Mouse (Mus musculus) ES-Bruce4 (cell line): ENCODE measurements around the gene Cfap43. TPM values are rescaled to one million over a fixed set of nuclear protein-coding genes. Genes with fewer than 3 reads are reported as not detected.
"Not testable (repeated sequence)": the region's sequence is repeated elsewhere in the genome, so short reads cannot be mapped to it uniquely, and the experiment has no call there.

Experiments used
- H3K27ac ChIP-seq: 2 replicates; pipeline ENCODE4 v1.5.1; 2012; ENCODE audit warnings: low read length, inconsistent platforms; ENCODE audit not compliant: insufficient read depth
- H3K27me3 ChIP-seq: 2 replicates; pipeline ENCODE4 v1.6.1; 2012; ENCODE audit warnings: mild to moderate bottlenecking, low read length, inconsistent platforms; ENCODE audit not compliant: control insufficient read depth, poor library complexity, insufficient read depth, severe bottlenecking
- H3K36me3 ChIP-seq: 2 replicates; pipeline ENCODE4 v1.6.1; 2012; ENCODE audit warnings: inconsistent platforms, mild to moderate bottlenecking, low read length, moderate library complexity; ENCODE audit not compliant: control insufficient read depth, poor library complexity, insufficient read depth, severe bottlenecking
- H3K4me1 ChIP-seq: one replicate; pipeline ENCODE4 v1.8.1; 2011; ENCODE audit warnings: low read length; ENCODE audit not compliant: control insufficient read depth, insufficient read depth
- H3K4me3 ChIP-seq: 2 replicates; pipeline ENCODE4 v1.5.1; 2011; ENCODE audit warnings: low read depth, mild to moderate bottlenecking, low read length
- H3K9ac ChIP-seq: 2 replicates; pipeline ENCODE4 v1.6.1; 2012; ENCODE audit warnings: low read depth, mild to moderate bottlenecking, inconsistent platforms; ENCODE audit not compliant: poor library complexity, severe bottlenecking
- H3K9me3 ChIP-seq: replicated peaks from 2 replicates; pipeline ENCODE4 v1.6.1; 2012; ENCODE audit warnings: mild to moderate bottlenecking, low read length, inconsistent platforms; ENCODE audit not compliant: control insufficient read depth, poor library complexity, insufficient read depth, severe bottlenecking
- CTCF ChIP-seq: IDR thresholded peaks from one replicate; pipeline ENCODE4 v1.8.1; 2011; ENCODE audit warnings: low read depth, low read length
- EP300 ChIP-seq: IDR thresholded peaks from 2 replicates; pipeline ENCODE4 v1.6.1; 2011; ENCODE audit warnings: low read depth, low read length; ENCODE audit not compliant: insufficient read depth
- POLR2A ChIP-seq: IDR thresholded peaks from one replicate; pipeline ENCODE4 v1.8.1; 2011; ENCODE audit warnings: low read length; ENCODE audit not compliant: insufficient read depth
- polyA plus RNA-seq: library from polyadenylated mRNA; stranded (reverse); fragments of >200 nt; gene quantifications from 2 replicates; pipeline ENCODE4 v1.2.4, GENCODE M21; 2011; ENCODE audit warnings: low read depth; ENCODE audit not compliant: missing spikeins, insufficient read depth, insufficient read length

The Cfap43 gene
- polyA plus RNA-seq, 1 experiment, result 10.4 TPM

DNA sequence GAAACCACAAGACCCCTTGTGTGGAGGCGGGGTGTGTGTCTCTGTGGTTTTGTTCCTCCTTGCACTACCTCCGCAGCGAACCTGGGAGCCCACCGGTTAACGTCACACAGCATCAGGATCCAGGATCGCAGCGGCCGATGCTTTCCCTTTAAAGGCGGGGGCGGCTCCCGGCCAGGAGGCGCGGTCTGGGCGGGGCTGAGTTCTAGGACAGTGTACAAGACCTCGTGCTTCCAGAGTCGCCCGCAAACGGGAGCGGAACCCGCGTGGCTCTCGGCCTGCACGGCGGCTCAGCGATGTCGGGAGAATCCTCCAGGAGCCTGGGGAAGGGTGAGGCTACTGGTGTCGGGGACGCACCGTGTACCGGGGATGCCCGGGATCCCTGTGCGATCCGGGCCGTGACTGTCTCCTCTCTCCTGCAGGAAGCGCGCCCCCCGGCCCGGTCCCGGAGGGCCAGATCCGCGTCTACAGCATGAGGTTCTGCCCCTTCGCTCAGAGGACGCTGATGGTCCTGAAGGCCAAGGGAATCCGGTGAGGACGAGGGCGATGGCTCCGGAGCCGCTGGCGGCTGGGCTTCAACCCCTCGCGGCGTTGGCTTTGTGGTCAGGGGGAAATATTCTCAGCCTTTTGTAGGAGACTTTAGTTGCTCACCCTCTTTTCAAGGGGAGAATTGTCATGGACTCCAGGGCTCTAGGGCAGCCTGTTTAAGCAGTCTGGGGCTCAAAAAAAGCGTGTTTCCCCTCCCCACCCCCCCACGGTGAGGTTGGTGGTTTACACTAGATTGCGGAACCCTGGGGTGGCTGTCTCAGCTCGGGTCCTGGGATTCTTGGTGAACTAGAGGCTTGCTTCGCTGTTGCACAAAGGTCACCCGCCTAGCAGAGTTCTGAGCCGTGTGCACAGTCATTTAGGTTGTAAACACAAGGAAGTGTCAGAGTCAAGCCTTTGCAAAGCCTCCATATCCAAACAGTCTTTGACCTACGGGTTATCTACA is 64.0 kb downstream of the Cfap43 start, which contains the start of gene Gsto1:
Gene Gsto1 (plus strand): TSS at position 175 of the 988 bp plus-strand sequence.
- Histone ChIP-seq H3K4me1 (no peaks in the 10 kb centered on the region), H3K36me3 (peaks cover 6% of the 10 kb centered on the region; the same call in 1 of the 2 replicates), H3K9me3 (no peaks in the 10 kb centered on the region), H3K27me3 (no peaks in the 10 kb centered on the region), H3K27ac (no peak within 1 kb of the TSS), H3K4me3 (peak within 1 kb of the TSS; percentile 76), H3K9ac (peak within 1 kb of the TSS; percentile 70)
- TF ChIP-seq CTCF (no peak), EP300 (no peak), POLR2A (peak; percentile 49)

- H3K4me1 ChIP-seq, result no peaks in the 10 kb centered on the region
- TF ChIP-seq CTCF (no peak), EP300 (no peak), POLR2A (no peak)
- H3K4me3 ChIP-seq, result peak overlapping the region; percentile 76
- H3K36me3 ChIP-seq, result peaks cover 5% of the 10 kb centered on the region; the same call in 1 of the 2 replicates
- no peaks in the 10 kb centered on the region for H3K9me3 ChIP-seq
- H3K9ac ChIP-seq, result no peak overlapping the region
- no peak overlapping the region for H3K27ac ChIP-seq
- H3K27me3 ChIP-seq, result no peaks in the 10 kb centered on the region
These were observed 64.9 kb downstream of the Cfap43 start for GRCm38 (mm10) chr19:47853951-47854795.

DNA sequence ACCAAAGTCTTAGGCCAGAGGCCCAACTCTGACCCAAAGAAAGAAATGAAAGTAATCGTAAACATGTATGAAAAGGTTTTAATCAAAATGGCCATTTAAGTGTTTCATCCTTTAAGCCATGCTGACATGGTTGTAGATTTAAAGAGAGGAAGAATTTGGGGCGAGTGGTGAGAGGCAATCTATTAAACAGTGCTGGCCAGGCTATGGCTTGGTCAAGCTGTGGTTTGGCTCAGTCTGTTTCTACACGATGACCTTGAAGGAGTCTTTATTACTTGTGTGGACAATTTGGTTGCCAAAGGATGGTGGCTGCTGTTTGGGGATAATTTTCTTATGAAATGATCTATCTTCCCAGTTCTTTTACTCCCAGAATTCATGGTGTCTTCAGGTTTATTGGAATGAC is 66.0 kb downstream of the Cfap43 start:
- H3K27me3 ChIP-seq, result no peaks in the 10 kb centered on the region
- no peak overlapping the region for H3K9ac ChIP-seq
- no peaks in the 10 kb centered on the region for H3K9me3 ChIP-seq
- peaks cover 4% of the 10 kb centered on the region; the same call in 1 of the 2 replicates for H3K36me3 ChIP-seq
- no peak overlapping the region for H3K27ac ChIP-seq
- H3K4me1 ChIP-seq, result no peaks in the 10 kb centered on the region
- no peak for TF ChIP-seq EP300
- TF ChIP-seq POLR2A, result no peak
- no peak for TF ChIP-seq CTCF
- H3K4me3 ChIP-seq, result no peak overlapping the region

DNA sequence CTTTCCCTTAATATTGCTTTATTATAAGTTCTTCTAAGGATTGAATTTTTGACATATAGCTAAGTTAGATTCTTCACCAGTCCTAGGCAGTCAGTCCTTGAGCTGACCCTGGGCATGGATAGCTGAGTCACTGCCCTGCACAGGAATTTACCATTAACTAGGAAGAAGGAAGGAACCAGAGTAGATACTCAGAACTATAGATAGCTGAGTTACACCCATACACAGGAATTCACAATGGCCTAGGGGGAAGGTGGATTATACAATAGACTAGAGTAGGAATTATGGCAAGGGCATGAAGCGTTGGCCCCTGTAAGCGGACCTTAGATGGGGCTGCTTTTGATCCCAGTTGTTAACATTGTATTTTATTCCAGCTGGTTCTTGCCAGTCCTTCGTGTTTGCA is 67.0 kb downstream of the Cfap43 start:
- not testable (repeated sequence) for H3K4me1 ChIP-seq, H3K9ac ChIP-seq, H3K27me3 ChIP-seq, H3K36me3 ChIP-seq, H3K9me3 ChIP-seq, H3K4me3 ChIP-seq, H3K27ac ChIP-seq

GRCm38 (mm10) chr19:47849735-47850134 is 69.4 kb downstream of the Cfap43 start:
- Histone ChIP-seq H3K4me1 (no peaks in the 10 kb centered on the region), H3K36me3 (no peaks in the 10 kb centered on the region), H3K9me3 (no peaks in the 10 kb centered on the region), H3K9ac (no peak overlapping the region), H3K27ac (no peak overlapping the region), H3K27me3 (no peaks in the 10 kb centered on the region), H3K4me3 (no peak overlapping the region)
- no peak for TF ChIP-seq CTCF
- no peak for TF ChIP-seq POLR2A
- no peak for TF ChIP-seq EP300

- H3K36me3 ChIP-seq, H3K27me3 ChIP-seq, H3K9me3 ChIP-seq, H3K4me3 ChIP-seq, H3K27ac ChIP-seq, H3K9ac ChIP-seq, H3K4me1 ChIP-seq: not testable (repeated sequence)
These were observed 77.9 kb downstream of the Cfap43 start for GRCm38 (mm10) chr19:47841234-47841633.
